Mouse (Mus musculus) limb, embryonic 12.5 days (tissue): ENCODE results near the gene Cyp39a1. TPM values are rescaled to one million over a fixed set of nuclear protein-coding genes. Genes with fewer than 3 reads are reported as not detected.

ENCODE experiments used
- ATAC-seq: fragments of 200-750 bp; cut with Nextera tagmentation; 2 replicates; pipeline ENCODE4 v1.8.0; 2017; ENCODE audit warnings: low read depth, moderate TSS enrichment; ENCODE audit not compliant: insufficient number of reproducible peaks, insufficient read depth, low FRiP score, low TSS enrichment
- H3K27ac ChIP-seq: fragments of 300-500 bp; sonication (generic); 2 replicates; pipeline ENCODE4 v1.5.1; 2016; ENCODE audit warnings: mild to moderate bottlenecking, moderate library complexity
- H3K27me3 ChIP-seq: fragments of 300-500 bp; sonication (generic); 2 replicates; pipeline ENCODE4 v1.6.1; 2016; ENCODE audit warnings: mild to moderate bottlenecking, moderate library complexity
- H3K36me3 ChIP-seq: fragments of 300-500 bp; sonication (generic); 2 replicates; pipeline ENCODE4 v1.6.1; 2016; ENCODE audit warnings: mild to moderate bottlenecking, moderate library complexity
- H3K4me1 ChIP-seq: fragments of 300-500 bp; sonication (generic); replicated peaks from 2 replicates; pipeline ENCODE4 v1.6.1; 2016
- H3K4me2 ChIP-seq: fragments of 300-500 bp; sonication (generic); 2 replicates; pipeline ENCODE4 v1.6.1; 2016; ENCODE audit warnings: mild to moderate bottlenecking, moderate library complexity
- H3K4me3 ChIP-seq: fragments of 300-500 bp; sonication (generic); replicated peaks from 2 replicates; pipeline ENCODE4 v1.5.1; 2016; ENCODE audit warnings: mild to moderate bottlenecking
- H3K9ac ChIP-seq: fragments of 300-500 bp; sonication (generic); replicated peaks from 2 replicates; pipeline ENCODE4 v1.6.1; 2016; ENCODE audit warnings: mild to moderate bottlenecking, moderate library complexity
- H3K9me3 ChIP-seq: fragments of 300-500 bp; sonication (generic); 2 replicates; pipeline ENCODE4 v1.6.1; 2016; ENCODE audit warnings: mild to moderate bottlenecking, moderate library complexity
- WGBS: fragments of 180-500 bp; shearing (Covaris S2); methylation state at CpG from one replicate; pipeline ENCODE4 v1.1.7; 2016; 5-methylcytosine and 5-hydroxymethylcytosine counted together
- polyA plus RNA-seq: library from polyadenylated mRNA; unstranded; fragments of >200 nt; fragmentation: Nextera tagmentation; extraction: Ambion mirVana; gene quantifications from 2 replicates; pipeline ENCODE4 v1.2.1, GENCODE M21; 2016

Cyp39a1 gene
- 29.1 and 30.5 TPM in 2 replicates for polyA plus RNA-seq

DNA sequence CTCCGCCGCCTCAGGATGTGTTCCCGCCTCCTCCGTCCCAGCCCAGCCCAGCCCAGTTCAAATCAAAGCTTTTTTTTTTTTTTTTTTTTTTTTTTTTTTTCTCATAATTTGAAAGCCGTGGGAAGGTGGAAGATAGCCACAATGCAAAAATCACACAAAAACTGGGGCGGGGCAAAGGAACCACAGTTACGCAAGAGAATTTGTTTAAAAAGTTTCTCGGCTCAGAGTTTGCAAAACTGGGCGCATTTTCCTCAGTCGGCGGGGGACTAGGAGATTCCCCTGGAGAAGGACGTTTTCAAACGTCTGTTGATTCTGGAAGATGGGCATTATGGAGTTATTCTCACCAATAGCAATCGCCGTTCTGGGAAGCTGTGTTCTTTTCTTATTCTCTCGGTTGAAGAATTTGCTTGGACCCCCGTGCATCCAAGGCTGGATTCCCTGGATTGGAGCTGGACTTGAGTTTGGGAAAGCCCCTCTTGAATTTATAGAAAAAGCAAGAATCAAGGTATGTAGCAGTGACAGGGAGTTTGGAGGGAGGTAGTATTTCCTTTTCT is at the start of gene Cyp39a1:
Gene Cyp39a1 (plus strand): TSS at position 136 of the 554 bp plus-strand sequence.
- Histone ChIP-seq H3K9ac (peak within 1 kb of the TSS; percentile 79), H3K27ac (no peak within 1 kb of the TSS; the same call in 1 of the 2 replicates), H3K27me3 (no peaks in the 10 kb centered on the region), H3K4me1 (peaks cover 26% of the 10 kb centered on the region), H3K36me3 (peaks cover 15% of the 10 kb centered on the region), H3K9me3 (no peaks in the 10 kb centered on the region), H3K4me2 (peak within 1 kb of the TSS; percentile 72), H3K4me3 (peak within 1 kb of the TSS; percentile 81)
- ATAC-seq, result no peak; the same call in 1 of the 2 replicates
- WGBS, result under 1% methylated on average over 17 of the region's 17 CpGs

DNA sequence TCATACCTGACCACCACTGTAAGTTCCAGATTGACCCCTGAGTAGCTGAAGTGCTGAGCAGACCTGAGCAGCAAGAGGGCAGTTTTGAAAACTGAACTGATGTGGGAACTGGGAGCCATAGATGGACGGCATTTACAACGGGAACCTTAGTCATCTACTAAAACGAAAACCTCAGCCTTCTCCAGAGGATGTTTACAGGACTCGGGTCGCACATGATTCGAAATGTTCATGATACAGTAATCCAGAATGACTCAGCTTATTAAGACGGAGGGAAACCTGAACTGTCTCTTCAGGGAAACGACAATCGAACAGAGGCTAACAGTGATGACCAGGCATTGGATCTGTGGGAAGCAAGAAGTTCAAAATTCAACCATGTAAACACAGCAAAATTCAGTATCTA is 48.1 kb upstream of the Cyp39a1 start:
- Histone ChIP-seq H3K9me3 (no peaks in the 10 kb centered on the region), H3K4me2 (no peak overlapping the region), H3K36me3 (no peaks in the 10 kb centered on the region), H3K27ac (no peak overlapping the region), H3K4me3 (no peak overlapping the region), H3K27me3 (no peaks in the 10 kb centered on the region; the same call in 1 of the 2 replicates), H3K9ac (no peak overlapping the region), H3K4me1 (peaks cover 5% of the 10 kb centered on the region; the same call in 1 of the 2 replicates)
- WGBS, result 88% methylated on average over 9 of the region's 9 CpGs
- no peak for ATAC-seq

DNA sequence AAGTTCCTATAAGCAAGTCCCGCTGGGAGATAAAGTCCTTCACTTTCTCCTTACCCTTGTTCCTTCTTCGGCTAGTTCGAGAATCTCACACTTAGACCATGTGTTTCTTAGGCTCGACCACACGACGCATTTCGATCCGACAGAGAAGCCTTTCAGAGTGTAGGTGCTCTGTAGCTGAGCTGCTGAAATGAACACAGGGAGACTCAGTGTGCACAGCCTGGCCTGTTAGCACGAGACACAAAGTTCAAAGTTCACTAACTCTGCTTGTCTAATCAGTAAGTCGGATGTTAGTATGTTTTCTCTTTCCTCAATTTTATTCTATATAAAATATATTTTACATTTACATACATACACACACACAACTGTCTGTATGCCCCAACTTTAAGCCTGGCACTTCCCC is 45.1 kb upstream of the Cyp39a1 start:
- no peak overlapping the region for H3K4me2 ChIP-seq
- H3K27me3 ChIP-seq, result peaks cover 6% of the 10 kb centered on the region; the same call in 1 of the 2 replicates
- H3K4me1 ChIP-seq, result no peaks in the 10 kb centered on the region
- ATAC-seq, result no peak
- H3K36me3 ChIP-seq, result no peaks in the 10 kb centered on the region
- H3K9me3 ChIP-seq, result no peaks in the 10 kb centered on the region
- no peak overlapping the region for H3K27ac ChIP-seq
- H3K9ac ChIP-seq, result no peak overlapping the region
- WGBS, result 88% methylated on average over 10 of the region's 10 CpGs
- no peak overlapping the region for H3K4me3 ChIP-seq

DNA sequence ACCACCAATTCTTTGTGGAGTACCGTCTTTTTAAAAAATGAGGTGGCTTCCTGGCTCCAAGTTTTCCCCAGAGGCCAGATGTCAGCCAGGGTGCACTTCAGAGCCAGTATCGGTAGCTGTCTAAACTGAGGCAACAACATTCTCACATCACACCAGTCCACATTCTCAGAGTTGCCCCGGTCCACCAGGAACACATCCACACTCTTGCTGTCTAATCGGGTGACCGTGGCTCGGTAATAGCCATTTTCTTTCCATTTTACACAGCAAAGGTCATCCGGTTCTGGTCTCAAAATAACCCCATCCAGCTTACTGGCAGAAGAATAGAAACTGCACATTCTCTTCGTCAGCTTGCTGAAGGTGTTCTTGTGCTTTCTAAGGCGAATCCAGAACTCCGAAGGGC is 39.0 kb upstream of the Cyp39a1 start:
- Histone ChIP-seq H3K4me1 (peaks cover 15% of the 10 kb centered on the region), H3K27ac (no peak overlapping the region), H3K4me3 (no peak overlapping the region), H3K27me3 (peaks cover 54% of the 10 kb centered on the region), H3K9me3 (peaks cover 7% of the 10 kb centered on the region; the same call in 1 of the 2 replicates), H3K36me3 (no peaks in the 10 kb centered on the region), H3K4me2 (no peak overlapping the region), H3K9ac (no peak overlapping the region)
- no peak for ATAC-seq
- WGBS, result 86% methylated on average over 10 of the region's 10 CpGs

DNA sequence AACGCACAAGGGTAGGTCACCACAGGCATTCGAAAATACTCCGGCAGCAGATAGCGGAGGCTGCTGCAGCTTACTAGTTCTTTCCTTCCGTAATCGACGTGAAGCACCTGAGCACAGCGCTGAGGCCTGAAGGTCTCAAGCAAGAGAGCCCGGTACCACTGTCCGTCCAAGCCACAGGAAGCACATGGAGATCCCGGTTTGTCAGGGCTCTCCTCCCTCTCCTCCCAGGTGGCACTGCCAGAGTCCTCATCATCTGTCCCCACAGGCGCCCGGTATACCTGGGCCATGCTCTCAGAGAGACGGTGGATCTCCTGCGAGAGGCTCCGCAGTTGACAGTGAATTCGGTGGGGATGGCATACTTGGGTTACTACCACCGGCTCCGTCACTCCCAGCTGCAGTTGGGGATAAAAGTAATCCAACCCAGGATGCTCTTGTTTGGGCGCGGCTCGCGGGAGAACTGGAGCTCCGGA is 38.2 kb upstream of the Cyp39a1 start:
- Histone ChIP-seq H3K9me3 (peaks cover 7% of the 10 kb centered on the region; the same call in 1 of the 2 replicates), H3K27me3 (peaks cover 54% of the 10 kb centered on the region), H3K4me2 (peak overlapping the region; percentile 84), H3K36me3 (no peaks in the 10 kb centered on the region), H3K4me3 (peak overlapping the region; percentile 46), H3K27ac (no peak overlapping the region), H3K9ac (peak overlapping the region; percentile 51; the same call in 1 of the 2 replicates), H3K4me1 (peaks cover 15% of the 10 kb centered on the region)
- 18% methylated on average over 24 of the region's 24 CpGs for WGBS
- ATAC-seq, result no peak

DNA sequence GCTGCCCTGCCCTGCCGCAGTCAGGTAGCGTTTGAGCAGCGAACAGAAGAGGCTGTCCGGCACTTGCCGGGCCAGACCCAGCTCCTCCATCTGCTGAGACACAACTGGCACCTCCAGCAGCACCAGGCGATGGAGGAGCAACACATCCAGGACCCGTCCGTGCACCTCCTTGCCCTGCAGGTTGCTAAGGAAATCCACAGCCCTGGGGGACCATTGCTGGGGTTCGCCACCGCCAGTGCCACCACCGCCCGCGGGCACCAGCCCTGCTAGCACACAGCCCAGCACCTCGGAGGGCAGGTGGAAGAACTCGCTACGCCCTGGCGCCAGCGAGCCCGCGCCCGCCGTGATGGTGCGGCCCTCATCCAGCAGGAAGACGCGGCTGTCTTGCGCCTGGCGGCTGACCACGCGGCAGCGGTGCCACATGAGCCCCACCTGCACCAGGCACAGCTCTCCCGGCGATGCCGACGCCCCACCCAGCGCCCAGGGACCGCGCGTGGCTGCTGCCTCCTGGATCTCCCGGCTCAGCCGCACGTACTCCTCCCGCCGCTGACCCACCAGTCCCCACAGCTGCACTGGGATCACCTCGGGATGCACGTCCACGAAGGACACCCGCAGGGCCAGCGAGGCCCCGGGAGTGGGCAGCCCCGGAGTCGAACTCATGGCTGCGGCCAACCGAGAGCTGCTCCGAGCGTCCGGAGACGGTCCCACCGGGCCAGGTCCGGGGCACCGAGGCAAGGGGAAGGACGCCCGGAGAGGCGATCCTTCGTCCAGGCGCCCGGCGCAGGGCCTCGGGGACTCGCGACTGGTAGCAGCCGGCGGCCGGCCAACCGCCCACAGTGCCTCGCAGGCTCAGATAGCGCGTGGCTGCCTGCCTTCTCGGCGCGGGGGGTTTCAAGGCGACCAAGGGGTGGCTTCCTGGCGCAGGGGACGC is 37.5 kb upstream of the Cyp39a1 start, which contains the start of gene Tdrd6:
Gene Tdrd6 (minus strand): TSS at position 804 of the 931 bp plus-strand sequence.
- H3K9me3 ChIP-seq, result peaks cover 7% of the 10 kb centered on the region; the same call in 1 of the 2 replicates
- WGBS, result 3% methylated on average over 78 of the region's 83 CpGs
- peak within 1 kb of the TSS; percentile 84 for H3K4me2 ChIP-seq
- no peak within 1 kb of the TSS for H3K27ac ChIP-seq
- H3K4me1 ChIP-seq, result peaks cover 15% of the 10 kb centered on the region
- H3K9ac ChIP-seq, result peak within 1 kb of the TSS; percentile 51
- H3K27me3 ChIP-seq, result peaks cover 54% of the 10 kb centered on the region
- ATAC-seq, result peak; percentile 66
- H3K36me3 ChIP-seq, result no peaks in the 10 kb centered on the region
- H3K4me3 ChIP-seq, result peak within 1 kb of the TSS; percentile 46

DNA sequence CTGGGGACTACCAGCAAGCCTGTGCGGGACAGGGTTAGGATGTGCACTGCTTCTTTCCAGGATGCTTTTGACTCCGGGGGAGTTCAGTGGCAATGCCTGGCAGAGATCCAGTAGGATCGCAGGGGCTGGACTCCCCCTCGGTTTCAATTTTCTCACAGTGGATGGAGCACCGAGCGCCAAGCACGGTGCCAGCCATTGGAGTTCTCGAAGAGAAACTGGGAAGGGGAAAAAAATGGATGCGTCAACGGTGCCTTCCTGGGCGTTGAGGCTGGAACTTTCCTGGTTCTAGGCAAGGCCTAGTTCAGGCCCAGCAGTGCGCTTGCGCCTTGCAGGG is 36.8 kb upstream of the Cyp39a1 start:
- no peak overlapping the region for H3K27ac ChIP-seq
- H3K9me3 ChIP-seq, result peaks cover 7% of the 10 kb centered on the region; the same call in 1 of the 2 replicates
- H3K36me3 ChIP-seq, result no peaks in the 10 kb centered on the region
- 44% methylated on average over 13 of the region's 13 CpGs for WGBS
- peak overlapping the region; percentile 51; the same call in 1 of the 2 replicates for H3K9ac ChIP-seq
- H3K27me3 ChIP-seq, result peaks cover 54% of the 10 kb centered on the region
- H3K4me3 ChIP-seq, result peak overlapping the region; percentile 46
- peak overlapping the region; percentile 84 for H3K4me2 ChIP-seq
- ATAC-seq, result no peak
- peaks cover 15% of the 10 kb centered on the region for H3K4me1 ChIP-seq

DNA sequence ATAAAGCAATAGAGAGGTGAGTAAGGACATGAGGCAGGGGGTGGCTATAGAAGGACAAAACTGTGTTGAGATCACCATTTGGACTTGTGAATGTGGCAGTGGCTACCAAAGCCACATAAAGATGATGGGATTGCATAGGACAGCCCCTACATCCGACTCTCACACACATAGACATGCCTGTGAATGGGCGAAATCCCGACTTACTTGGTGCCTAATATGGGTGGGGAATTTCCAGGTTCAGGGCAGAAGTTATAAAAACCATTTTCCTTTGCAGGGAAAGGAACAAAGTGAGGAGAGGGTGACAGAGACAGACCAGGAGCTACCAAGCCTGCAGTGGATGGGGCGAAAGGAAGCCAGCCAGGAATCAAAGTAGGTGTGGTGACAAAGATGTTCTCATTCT is 30.1 kb upstream of the Cyp39a1 start:
- Histone ChIP-seq H3K36me3 (peaks cover 12% of the 10 kb centered on the region; the same call in 1 of the 2 replicates), H3K4me3 (no peak overlapping the region), H3K4me2 (no peak overlapping the region), H3K4me1 (no peaks in the 10 kb centered on the region), H3K9ac (no peak overlapping the region), H3K27ac (no peak overlapping the region), H3K27me3 (no peaks in the 10 kb centered on the region; the same call in 1 of the 2 replicates), H3K9me3 (no peaks in the 10 kb centered on the region)
- 94% methylated on average over 4 of the region's 4 CpGs for WGBS
- ATAC-seq, result no peak

DNA sequence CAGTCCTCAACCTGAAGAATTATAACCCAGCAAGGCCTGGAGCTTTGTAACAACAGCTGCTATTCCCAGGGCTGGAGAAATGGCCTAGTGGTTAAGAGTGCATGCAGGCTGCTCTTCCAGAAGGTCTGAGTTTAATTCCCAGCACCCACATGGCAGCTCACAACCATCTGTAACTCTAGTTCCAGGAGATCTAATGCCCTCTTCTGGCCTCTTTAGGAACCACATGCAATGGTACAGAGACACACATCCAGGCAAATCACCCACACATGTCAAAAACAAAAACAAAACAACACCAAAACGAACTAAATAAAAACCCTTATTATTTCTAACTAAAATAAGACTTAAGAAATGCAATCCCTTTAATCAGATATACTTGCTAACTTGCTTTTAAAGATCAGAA is 26.4 kb upstream of the Cyp39a1 start:
- Histone ChIP-seq H3K27ac (no peak overlapping the region), H3K9ac (no peak overlapping the region), H3K27me3 (no peaks in the 10 kb centered on the region), H3K4me3 (no peak overlapping the region), H3K36me3 (peaks cover 43% of the 10 kb centered on the region), H3K4me2 (no peak overlapping the region), H3K9me3 (no peaks in the 10 kb centered on the region), H3K4me1 (no peaks in the 10 kb centered on the region)
- WGBS, result 90% methylated on average over 1 of the region's 1 CpGs
- no peak for ATAC-seq

DNA sequence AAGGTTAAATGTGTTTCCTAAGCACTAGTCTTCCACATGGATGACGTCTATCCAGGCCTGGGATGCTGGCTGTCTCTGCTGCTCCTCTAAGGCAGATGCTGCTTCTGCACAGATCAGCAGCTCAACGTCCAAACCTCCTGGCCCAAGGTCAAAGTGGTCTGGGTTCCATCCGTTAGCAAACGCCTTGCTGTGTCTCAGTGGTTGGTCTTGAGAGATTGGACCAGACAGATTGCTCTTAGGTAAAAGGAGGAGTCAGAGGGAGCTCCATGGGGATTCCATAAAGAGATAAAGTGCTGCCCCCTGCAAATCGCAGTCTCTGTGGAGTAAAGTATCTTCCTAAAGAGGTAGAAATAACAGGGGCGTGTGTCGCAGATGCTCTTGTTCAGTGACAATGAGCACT is 24.0 kb upstream of the Cyp39a1 start:
- Histone ChIP-seq H3K9me3 (no peaks in the 10 kb centered on the region), H3K4me3 (no peak overlapping the region), H3K4me1 (no peaks in the 10 kb centered on the region), H3K9ac (no peak overlapping the region), H3K27me3 (no peaks in the 10 kb centered on the region), H3K36me3 (peaks cover 60% of the 10 kb centered on the region), H3K27ac (no peak overlapping the region), H3K4me2 (no peak overlapping the region)
- ATAC-seq, result no peak
- 80% methylated on average over 7 of the region's 7 CpGs for WGBS

DNA sequence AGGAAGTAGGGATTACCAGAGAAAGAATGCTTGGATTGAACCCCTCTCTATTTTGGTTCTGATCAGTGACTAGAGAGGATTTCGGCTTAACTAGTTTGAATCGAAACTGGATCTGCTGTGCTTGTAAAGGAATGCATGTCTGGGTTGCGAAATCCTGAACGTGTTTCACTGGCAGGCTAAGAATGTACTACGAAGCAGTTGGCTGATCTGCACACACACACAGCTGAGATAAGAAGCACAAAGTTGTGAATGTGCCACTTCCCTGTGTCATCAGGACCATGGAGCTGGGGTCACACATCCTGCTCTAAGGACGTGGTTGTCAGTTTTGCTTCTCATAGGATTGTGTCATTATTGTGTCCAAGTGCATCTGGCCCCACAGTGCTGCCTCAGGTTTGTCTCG is 22.9 kb upstream of the Cyp39a1 start:
- 83% methylated on average over 7 of the region's 7 CpGs for WGBS
- H3K36me3 ChIP-seq, result peaks cover 72% of the 10 kb centered on the region

More for the DNA sequence above, 22.9 kb upstream of the Cyp39a1 start:
- Histone ChIP-seq H3K4me2 (no peak overlapping the region), H3K4me3 (no peak overlapping the region), H3K27me3 (no peaks in the 10 kb centered on the region), H3K4me1 (no peaks in the 10 kb centered on the region), H3K9me3 (no peaks in the 10 kb centered on the region), H3K9ac (no peak overlapping the region), H3K27ac (no peak overlapping the region)
- no peak for ATAC-seq
